In the genomic region with DNA sequence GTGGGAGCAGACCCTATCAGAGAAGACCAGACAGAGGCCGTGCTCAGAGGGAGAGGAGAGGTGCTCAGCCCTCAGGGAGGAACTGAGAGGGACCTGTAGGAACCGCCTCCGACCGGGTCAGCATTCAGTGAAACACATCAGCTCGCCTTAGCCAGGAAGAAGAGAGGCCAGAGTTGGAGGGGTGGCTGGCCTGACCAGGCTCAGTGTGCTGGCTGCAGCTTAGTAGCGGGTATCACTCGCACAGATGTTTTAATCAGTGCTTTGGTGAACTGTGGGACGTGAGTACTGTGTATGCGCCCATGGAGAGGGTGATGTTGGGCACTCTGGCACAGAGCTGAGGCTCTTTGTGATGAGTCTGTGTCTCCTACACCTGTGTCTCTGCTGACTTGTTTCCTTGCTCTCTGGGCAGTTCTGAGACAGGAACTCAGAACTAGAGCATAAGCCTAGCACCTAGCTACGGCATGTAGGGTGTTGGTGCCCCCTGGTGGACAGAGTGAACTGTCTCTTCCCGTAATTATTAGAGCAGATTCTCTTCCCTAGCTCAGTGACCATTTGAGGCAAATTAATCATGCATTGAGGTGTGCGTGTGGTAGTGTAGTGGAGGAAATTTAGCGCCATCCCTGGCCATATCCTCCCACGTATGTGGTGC, we compare ENCODE assay signal across 8 mouse cellular contexts. TPM values are rescaled to one million over a fixed set of nuclear protein-coding genes. Genes with fewer than 3 reads are reported as not detected.
DNase-seq lines count a peak whose midpoint lies in the region; ATAC-seq lines count a peak whose summit lies in the region.

No protein-coding gene starts in this region.

- H3K9ac ChIP-seq in intestine, embryonic 16.5 days (ENCODE audit: low read depth, low read length), result no peak overlapping the region
- no peak overlapping the region for H3K9ac ChIP-seq in midbrain, embryonic 14.5 days (replicated peaks; ENCODE audit: low read length)

- H3K4me3 ChIP-seq in intestine, embryonic 16.5 days (ENCODE audit: low read length), result no peak overlapping the region
- no peak overlapping the region for H3K4me3 ChIP-seq in midbrain, embryonic 14.5 days (replicated peaks; ENCODE audit: low read depth, low read length)

- H3K4me2 ChIP-seq in intestine, embryonic 16.5 days (ENCODE audit: low read depth, low read length), result no peak overlapping the region
- no peak overlapping the region for H3K4me2 ChIP-seq in midbrain, embryonic 14.5 days (ENCODE audit: low read length)

- intact Hi-C loops in left cerebral cortex, postnatal 4 days (cut with DNase I), result loop anchor here (5.0 kb wide), 1 partner anchor 61 kb away; no protein-coding TSS in a partner anchor

- ATAC-seq in intestine, embryonic 16.5 days, result peak; percentile 61
- ATAC-seq in midbrain, embryonic 14.5 days (ENCODE audit: low FRiP score, low TSS enrichment), result no peak; the same call in 1 of the 2 replicates
- ATAC-seq in inflammation-experienced regulatory T-cells, adult 6 months, result no peak

- no peaks in the 10 kb centered on the region for H3K4me1 ChIP-seq in intestine, embryonic 16.5 days (ENCODE audit: control insufficient read depth, insufficient read depth, low read length)
- no peaks in the 10 kb centered on the region for H3K4me1 ChIP-seq in midbrain, embryonic 14.5 days (ENCODE audit: control insufficient read depth, insufficient read depth, low read length)

- 47% methylated on average over 14 of the region's 14 CpGs for WGBS in intestine, embryonic 16.5 days
- 39% methylated on average over 14 of the region's 14 CpGs for WGBS in midbrain, embryonic 14.5 days

- H3K27ac ChIP-seq in intestine, embryonic 16.5 days (ENCODE audit: low read length), result no peak overlapping the region
- no peak overlapping the region for H3K27ac ChIP-seq in midbrain, embryonic 14.5 days (replicated peaks; ENCODE audit: low read depth, low read length)

- H3K36me3 ChIP-seq in intestine, embryonic 16.5 days (ENCODE audit: control insufficient read depth, insufficient read depth, low read length), result peaks cover 9% of the 10 kb centered on the region; the same call in 1 of the 2 replicates
- H3K36me3 ChIP-seq in midbrain, embryonic 14.5 days (ENCODE audit: control insufficient read depth, insufficient read depth, low read length), result peaks cover 77% of the 10 kb centered on the region

- H3K27me3 ChIP-seq in intestine, embryonic 16.5 days (replicated peaks; ENCODE audit: control insufficient read depth, insufficient read depth, low read length), result no peaks in the 10 kb centered on the region
- H3K27me3 ChIP-seq in midbrain, embryonic 14.5 days (ENCODE audit: control insufficient read depth, insufficient read depth, low read length), result no peaks in the 10 kb centered on the region

- DNase-seq in adrenal gland, adult 8-10 months, result peak; percentile 61
- DNase-seq in embryo, embryonic 11 days, result peak; percentile 92
- DNase-seq in gastrocnemius, postnatal 4 days (ENCODE audit: low spot score in 2 of 2), result peak; percentile 79 to 89
- DNase-seq in left cerebral cortex, postnatal 4 days, result peak; percentile 93
- DNase-seq in midbrain, embryonic 14.5 days, result peak; percentile 96
- peak; percentile 72 for DNase-seq in spleen, adult 12 weeks (ENCODE audit: low spot score)

- H3K9me3 ChIP-seq in intestine, embryonic 16.5 days (ENCODE audit: control insufficient read depth, low read length), result no peaks in the 10 kb centered on the region
- H3K9me3 ChIP-seq in midbrain, embryonic 14.5 days (ENCODE audit: control insufficient read depth, low read length), result no peaks in the 10 kb centered on the region

RNA-seq across cellular contexts. Expression of a gene that starts 31.4 kb away (rescaled TPM):
- total RNA-seq in adrenal gland, adult 8-10 months (2022), result under 1 TPM in 3 of 4 experiments, not detected in 1; 0.35 to 0.80 (median 0.45) TPM
- not detected for total RNA-seq in gastrocnemius, postnatal 4 days (2021)
- 0.18 and 0.45 TPM in 2 replicates for polyA plus RNA-seq in intestine, embryonic 16.5 days (2015; fragmentation: Nextera tagmentation; extraction: Ambion mirVana)
- under 1 TPM in 1 of 2 experiments, not detected in 1; 0.26 TPM for total RNA-seq in left cerebral cortex, postnatal 4 days (2021)
- polyA plus RNA-seq in midbrain, embryonic 14.5 days (2014; fragmentation: Nextera tagmentation; extraction: Ambion mirVana), result 0.51 TPM in 1 of 2 replicates, not detected in the other
- not detected for polyA plus RNA-seq in inflammation-experienced regulatory T-cells, adult 6 months (2017; shearing (Covaris generic))

RNA-seq across cellular contexts. Expression of a gene that starts 53.4 kb away (rescaled TPM):
- 10 to 100 TPM; 23.3 to 36.4 (median 31.8) TPM for total RNA-seq in adrenal gland, adult 8-10 months (2022)
- total RNA-seq in gastrocnemius, postnatal 4 days (2021), result 10 to 100 TPM; 29.9 to 30.9 TPM
- polyA plus RNA-seq in intestine, embryonic 16.5 days (2015; fragmentation: Nextera tagmentation; extraction: Ambion mirVana), result 2.7 and 3.0 TPM in 2 replicates
- total RNA-seq in left cerebral cortex, postnatal 4 days (2021), result 100 to 1,000 TPM; 107 to 111 TPM
- 7.8 and 13.1 TPM in 2 replicates for polyA plus RNA-seq in midbrain, embryonic 14.5 days (2014; fragmentation: Nextera tagmentation; extraction: Ambion mirVana)
- not detected for polyA plus RNA-seq in inflammation-experienced regulatory T-cells, adult 6 months (2017; shearing (Covaris generic))
